Mouse (Mus musculus): ENCODE data around the gene Gatad2b.

- peak; percentile 53 for TF ChIP-seq CTCF (IDR thresholded peaks at IDR 0.05; ENCODE audit: control insufficient read depth, insufficient read depth, low read length)
- TF ChIP-seq POLR2A (IDR thresholded peaks at IDR 0.05; ENCODE audit: borderline replicate concordance, control insufficient read depth, low read depth, low read length), result no peak
Observed at GRCm38 (mm10) chr3:90373432-90374028, 80.6 kb downstream of the Gatad2b start.

Measured in bone marrow, adult 2 months (tissue).